Mouse (Mus musculus) cerebellum, postnatal 4 days (tissue): ENCODE data around the gene Vps35l.

Source experiments
- DNase-seq, 2 experiments: peaks; one replicate each; pipeline ENCODE4 v3.0.0; 2022; ENCODE audit warnings: low spot score in 2 of 2, mixed read lengths in 1 of 2

The Vps35l gene

GRCm38 (mm10) chr7:118777598-118778394 lies 37.8 kb downstream of the Vps35l start:
- DNase-seq = no peak

GRCm38 (mm10) chr7:118778561-118778960 lies 38.5 kb downstream of the Vps35l start:
- DNase-seq = no peak

- no peak for DNase-seq
Measured at GRCm38 (mm10) chr7:118783305-118784001, 43.4 kb downstream of the Vps35l start.

GRCm38 (mm10) chr7:118786091-118786490 lies 46.1 kb downstream of the Vps35l start:
- no peak for DNase-seq

GRCm38 (mm10) chr7:118787326-118787725 lies 47.3 kb downstream of the Vps35l start:
- DNase-seq = no peak

- no peak for DNase-seq
Measured at GRCm38 (mm10) chr7:118788481-118788880, 48.5 kb downstream of the Vps35l start.

GRCm38 (mm10) chr7:118790292-118790691 lies 50.3 kb downstream of the Vps35l start:
- DNase-seq = no peak

GRCm38 (mm10) chr7:118793899-118794298 lies 53.9 kb downstream of the Vps35l start:
- no peak for DNase-seq

GRCm38 (mm10) chr7:118795779-118796178 lies 55.8 kb downstream of the Vps35l start:
- no peak for DNase-seq

- DNase-seq = no peak
Measured at GRCm38 (mm10) chr7:118796838-118797237, 56.8 kb downstream of the Vps35l start.

GRCm38 (mm10) chr7:118797600-118797999 lies 57.6 kb downstream of the Vps35l start:
- no peak for DNase-seq

GRCm38 (mm10) chr7:118798105-118798570 lies 58.1 kb downstream of the Vps35l start:
- no peak for DNase-seq

GRCm38 (mm10) chr7:118800112-118800734 lies 60.2 kb downstream of the Vps35l start:
- no peak for DNase-seq

- no peak for DNase-seq
Measured at GRCm38 (mm10) chr7:118801791-118802190, 61.8 kb downstream of the Vps35l start.

- no peak for DNase-seq
Measured at GRCm38 (mm10) chr7:118803425-118803824, 63.4 kb downstream of the Vps35l start.

- no peak for DNase-seq
Measured at GRCm38 (mm10) chr7:118806631-118807411, 66.8 kb downstream of the Vps35l start.

GRCm38 (mm10) chr7:118807899-118808298 lies 67.9 kb downstream of the Vps35l start:
- DNase-seq = no peak

- DNase-seq = no peak
Measured at GRCm38 (mm10) chr7:118811407-118812106, 71.5 kb downstream of the Vps35l start.

GRCm38 (mm10) chr7:118813592-118813991 lies 73.6 kb downstream of the Vps35l start:
- no peak for DNase-seq

GRCm38 (mm10) chr7:118816275-118816674 lies 76.2 kb downstream of the Vps35l start:
- DNase-seq = no peak

GRCm38 (mm10) chr7:118817741-118818140 lies 77.7 kb downstream of the Vps35l start:
- DNase-seq = no peak
